Comparison of ENCODE assay signal across 8 mouse cellular contexts in the genomic region with DNA sequence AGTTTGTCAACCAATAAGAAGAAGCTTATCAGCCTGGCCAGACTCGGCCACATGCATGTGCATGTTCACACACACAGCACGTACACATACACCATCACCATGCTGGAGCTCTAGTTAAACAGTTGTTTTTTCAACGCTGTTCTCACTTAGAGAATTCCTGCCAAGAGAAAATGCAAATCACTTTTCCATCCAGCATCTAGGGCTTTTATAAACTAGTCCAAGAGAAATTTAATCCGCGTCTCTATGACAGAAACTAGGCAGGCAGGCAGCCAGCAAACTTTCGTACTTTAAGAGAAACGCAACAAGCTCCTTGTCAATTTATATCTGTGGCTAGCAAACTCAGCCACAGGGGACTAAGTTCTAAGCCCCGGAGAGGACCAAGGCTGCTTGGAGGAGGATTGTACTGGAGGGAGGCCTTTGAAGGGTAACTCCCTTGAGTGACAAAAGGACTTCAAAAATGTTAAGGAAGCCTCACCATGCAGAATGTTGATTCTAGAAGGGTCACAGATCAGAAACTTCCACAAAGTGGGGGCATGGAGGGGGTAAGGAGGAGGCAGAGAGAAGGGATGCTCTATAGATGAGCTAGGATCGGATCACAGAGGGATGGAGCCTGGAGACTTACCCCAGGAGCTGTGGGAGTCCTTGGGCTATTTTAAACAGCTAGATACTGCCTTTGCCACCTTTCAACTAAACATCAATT. TPM values are rescaled to one million over a fixed set of nuclear protein-coding genes. Genes with fewer than 3 reads are reported as not detected.
DNase-seq lines count a peak whose midpoint lies in the region; ATAC-seq lines count a peak whose summit lies in the region.

No protein-coding gene starts in this region.

- no peaks in the 10 kb centered on the region for H3K9me3 ChIP-seq in forebrain, embryonic 13.5 days (replicated peaks)
- H3K9me3 ChIP-seq in forebrain, embryonic 10.5 days, result no peaks in the 10 kb centered on the region
- no peaks in the 10 kb centered on the region for H3K9me3 ChIP-seq in embryonic facial prominence, embryonic 15.5 days (replicated peaks)
- no peaks in the 10 kb centered on the region for H3K9me3 ChIP-seq in intestine, embryonic 16.5 days (ENCODE audit: control insufficient read depth, low read length)

- DNase-seq in forebrain, embryonic 10.5 days (ENCODE audit: extremely low spot score, low spot score), result no peak
- DNase-seq in left cerebral cortex, postnatal 10 days (ENCODE audit: extremely low spot score in 1 of 2, low spot score in 2 of 2), result peak; percentile 45 to 79
- no peak for DNase-seq in left cerebral cortex, adult 11 months (ENCODE audit: low spot score)
- peak; percentile 64 to 71 for DNase-seq in kidney, postnatal 36 days
- DNase-seq in lung, postnatal 14 days, result no peak

- 0 out of 2 replicates have a peak, but pooled peaks cover 3% of the 10 kb centered on the region for H3K4me1 ChIP-seq in forebrain, embryonic 13.5 days
- H3K4me1 ChIP-seq in forebrain, embryonic 10.5 days, result peaks cover 3% of the 10 kb centered on the region; the same call in 1 of the 2 replicates
- peaks cover 11% of the 10 kb centered on the region for H3K4me1 ChIP-seq in embryonic facial prominence, embryonic 15.5 days
- H3K4me1 ChIP-seq in intestine, embryonic 16.5 days (ENCODE audit: control insufficient read depth, insufficient read depth, low read length), result peaks cover 8% of the 10 kb centered on the region

- no peak overlapping the region for H3K4me2 ChIP-seq in forebrain, embryonic 13.5 days
- no peak overlapping the region for H3K4me2 ChIP-seq in embryonic facial prominence, embryonic 15.5 days (replicated peaks)
- H3K4me2 ChIP-seq in intestine, embryonic 16.5 days (ENCODE audit: low read depth, low read length), result no peak overlapping the region

- H3K4me3 ChIP-seq in forebrain, embryonic 13.5 days, result no peak overlapping the region
- H3K4me3 ChIP-seq in forebrain, embryonic 10.5 days, result no peak overlapping the region
- no peak overlapping the region for H3K4me3 ChIP-seq in embryonic facial prominence, embryonic 15.5 days (replicated peaks)
- H3K4me3 ChIP-seq in intestine, embryonic 16.5 days (ENCODE audit: low read length), result no peak overlapping the region

- intact Hi-C loops in left cerebral cortex, postnatal 10 days (cut with DNase I), result no loop called here

- H3K36me3 ChIP-seq in forebrain, embryonic 13.5 days (ENCODE audit: poor library complexity, severe bottlenecking), result no peaks in the 10 kb centered on the region
- H3K36me3 ChIP-seq in forebrain, embryonic 10.5 days (replicated peaks), result no peaks in the 10 kb centered on the region
- no peaks in the 10 kb centered on the region for H3K36me3 ChIP-seq in embryonic facial prominence, embryonic 15.5 days
- no peaks in the 10 kb centered on the region for H3K36me3 ChIP-seq in intestine, embryonic 16.5 days (ENCODE audit: control insufficient read depth, insufficient read depth, low read length)

- H3K9ac ChIP-seq in forebrain, embryonic 13.5 days, result no peak overlapping the region
- H3K9ac ChIP-seq in embryonic facial prominence, embryonic 15.5 days, result no peak overlapping the region
- no peak overlapping the region for H3K9ac ChIP-seq in intestine, embryonic 16.5 days (ENCODE audit: low read depth, low read length)

- no peak overlapping the region for H3K27ac ChIP-seq in forebrain, embryonic 13.5 days
- H3K27ac ChIP-seq in forebrain, embryonic 10.5 days, result no peak overlapping the region
- H3K27ac ChIP-seq in embryonic facial prominence, embryonic 15.5 days (replicated peaks), result peak overlapping the region; percentile 79
- H3K27ac ChIP-seq in intestine, embryonic 16.5 days (ENCODE audit: low read length), result no peak overlapping the region

- no peaks in the 10 kb centered on the region for H3K27me3 ChIP-seq in forebrain, embryonic 13.5 days
- H3K27me3 ChIP-seq in forebrain, embryonic 10.5 days (ENCODE audit: poor library complexity, severe bottlenecking), result no peaks in the 10 kb centered on the region
- no peaks in the 10 kb centered on the region for H3K27me3 ChIP-seq in embryonic facial prominence, embryonic 15.5 days
- no peaks in the 10 kb centered on the region for H3K27me3 ChIP-seq in intestine, embryonic 16.5 days (replicated peaks; ENCODE audit: control insufficient read depth, insufficient read depth, low read length)

- ATAC-seq in forebrain, embryonic 13.5 days, result peak; percentile 84
- ATAC-seq in embryonic facial prominence, embryonic 15.5 days (ENCODE audit: insufficient number of reproducible peaks, low FRiP score, low TSS enrichment, low read depth), result peak; percentile 69; the same call in 1 of the 2 replicates
- no peak for ATAC-seq in intestine, embryonic 16.5 days

- WGBS in forebrain, embryonic 13.5 days, result 61% methylated on average over 9 of the region's 9 CpGs
- WGBS in forebrain, embryonic 10.5 days, result 93% methylated on average over 9 of the region's 9 CpGs
- WGBS in embryonic facial prominence, embryonic 15.5 days, result 31% methylated on average over 9 of the region's 9 CpGs
- WGBS in intestine, embryonic 16.5 days, result 60% methylated on average over 9 of the region's 9 CpGs

RNA-seq across cellular contexts. Expression of a gene that starts 29.2 kb away (rescaled TPM):
- 1.3 and 1.5 TPM in 2 replicates for polyA plus RNA-seq in forebrain, embryonic 13.5 days (2015; fragmentation: Nextera tagmentation; extraction: Ambion mirVana)
- polyA plus RNA-seq in forebrain, embryonic 10.5 days (2016; fragmentation: Nextera tagmentation; extraction: Ambion mirVana), result 5.9 and 6.8 TPM in 2 replicates
- 1 to 10 TPM; 5.4 to 7.8 TPM for total RNA-seq in left cerebral cortex, postnatal 10 days (2021)
- 8.9 and 9.9 TPM in 2 replicates for polyA plus RNA-seq in embryonic facial prominence, embryonic 15.5 days (2015; fragmentation: Nextera tagmentation; extraction: Ambion mirVana)
- polyA plus RNA-seq in intestine, embryonic 16.5 days (2015; fragmentation: Nextera tagmentation; extraction: Ambion mirVana), result 7.4 and 8.9 TPM in 2 replicates

RNA-seq across cellular contexts. Expression of a gene that starts 29.3 kb away (rescaled TPM):
- 18.3 and 19.0 TPM in 2 replicates for polyA plus RNA-seq in forebrain, embryonic 13.5 days (2015; fragmentation: Nextera tagmentation; extraction: Ambion mirVana)
- 16.1 and 16.5 TPM in 2 replicates for polyA plus RNA-seq in forebrain, embryonic 10.5 days (2016; fragmentation: Nextera tagmentation; extraction: Ambion mirVana)
- 10 to 100 TPM; 55.6 to 60.5 TPM for total RNA-seq in left cerebral cortex, postnatal 10 days (2021)
- 19.1 and 25.2 TPM in 2 replicates for polyA plus RNA-seq in embryonic facial prominence, embryonic 15.5 days (2015; fragmentation: Nextera tagmentation; extraction: Ambion mirVana)
- polyA plus RNA-seq in intestine, embryonic 16.5 days (2015; fragmentation: Nextera tagmentation; extraction: Ambion mirVana), result 54.6 and 63.1 TPM in 2 replicates

Comparison
In these comparisons a context has a peak if more than half of its experiments do, and no peak if none do; other contexts are left out.
1. DNase-seq: peak in left cerebral cortex, postnatal 10 days (2 of 2) and kidney, postnatal 36 days (2 of 2); none in forebrain, embryonic 10.5 days (single experiment), left cerebral cortex, adult 11 months (single experiment) and lung, postnatal 14 days (single experiment).